Mouse (Mus musculus) neutrophil, adult 5-6 weeks (primary cell): ENCODE data around the gene Washc4. TPM values are rescaled to one million over a fixed set of nuclear protein-coding genes. Genes with fewer than 3 reads are reported as not detected.
A peak's percentile ranks its signal among the peaks of the same experiment; 100 is the strongest.
"Not testable (repeated sequence)": the region's sequence is repeated elsewhere in the genome, so short reads cannot be mapped to it uniquely, and the experiment has no call there.

Experiments
- ATAC-seq: fragments of 151-379, 151-347 bp; 2 replicates; pipeline ENCODE4 v1.8.0; 2017; ENCODE audit warnings: mild to moderate bottlenecking, moderate TSS enrichment; ENCODE audit not compliant: insufficient number of reproducible peaks, poor library complexity, low FRiP score, severe bottlenecking; ENCODE audit errors: extremely low read depth
- total RNA-seq: library from RNA; stranded (forward); fragments of 200-1000 nt; gene quantifications from 2 replicates; pipeline ENCODE4 v1.2.3, GENCODE M21; 2017

Washc4 gene
- 97.6 and 98.9 TPM in 2 replicates for total RNA-seq

- peak; percentile 95 for ATAC-seq
Measured at GRCm38 (mm10) chr10:83543439-83544102, at the start of gene Washc4. Gene Washc4, plus strand, starts transcription at chr10:83543752.

GRCm38 (mm10) chr10:83497321-83497720, 46.2 kb upstream of the Washc4 start:
- no peak for ATAC-seq

- ATAC-seq, result peak; percentile 56
Measured at GRCm38 (mm10) chr10:83508962-83509660, 34.4 kb upstream of the Washc4 start.

DNA sequence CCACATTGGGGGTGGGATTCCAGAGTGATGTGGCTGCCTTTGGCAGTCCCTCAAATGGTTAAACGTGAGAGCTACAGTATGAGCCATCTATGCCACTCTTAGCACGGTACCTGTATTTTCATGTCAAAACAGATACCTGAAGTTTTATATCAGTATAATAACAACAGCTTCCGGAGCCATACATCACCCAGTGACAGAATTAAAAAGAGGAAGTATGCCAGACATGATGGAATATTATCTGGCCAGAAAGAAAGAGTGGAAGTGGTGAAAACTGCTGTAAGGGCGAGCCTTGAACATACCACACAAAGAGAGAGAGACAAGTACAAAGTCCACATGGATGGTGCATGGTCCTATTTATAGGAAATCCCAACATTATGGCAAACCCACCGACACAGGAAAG, 32.2 kb upstream of the Washc4 start:
- ATAC-seq, result no peak

GRCm38 (mm10) chr10:83513736-83514135, 29.8 kb upstream of the Washc4 start:
- ATAC-seq, result no peak

- no peak for ATAC-seq
Measured at GRCm38 (mm10) chr10:83520990-83521389, 22.6 kb upstream of the Washc4 start.

DNA sequence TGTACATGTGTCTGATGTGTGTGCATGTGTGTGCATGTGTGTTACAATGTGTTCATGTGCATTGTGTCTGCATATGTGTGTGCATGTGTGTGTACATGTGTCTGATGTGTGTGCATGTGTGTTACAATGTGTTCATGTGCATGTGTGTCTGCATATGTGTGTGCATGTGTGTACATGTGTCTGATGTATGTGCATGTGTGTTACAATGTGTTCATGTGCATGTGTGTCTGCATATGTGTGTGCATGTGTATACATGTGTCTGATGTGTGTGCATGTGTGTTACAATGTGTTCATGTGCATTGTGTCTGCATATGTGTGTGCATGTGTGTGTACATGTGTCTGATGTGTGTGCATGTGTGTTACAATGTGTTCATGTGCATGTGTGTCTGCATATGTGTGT, 19.3 kb upstream of the Washc4 start:
- not testable (repeated sequence) for ATAC-seq

DNA sequence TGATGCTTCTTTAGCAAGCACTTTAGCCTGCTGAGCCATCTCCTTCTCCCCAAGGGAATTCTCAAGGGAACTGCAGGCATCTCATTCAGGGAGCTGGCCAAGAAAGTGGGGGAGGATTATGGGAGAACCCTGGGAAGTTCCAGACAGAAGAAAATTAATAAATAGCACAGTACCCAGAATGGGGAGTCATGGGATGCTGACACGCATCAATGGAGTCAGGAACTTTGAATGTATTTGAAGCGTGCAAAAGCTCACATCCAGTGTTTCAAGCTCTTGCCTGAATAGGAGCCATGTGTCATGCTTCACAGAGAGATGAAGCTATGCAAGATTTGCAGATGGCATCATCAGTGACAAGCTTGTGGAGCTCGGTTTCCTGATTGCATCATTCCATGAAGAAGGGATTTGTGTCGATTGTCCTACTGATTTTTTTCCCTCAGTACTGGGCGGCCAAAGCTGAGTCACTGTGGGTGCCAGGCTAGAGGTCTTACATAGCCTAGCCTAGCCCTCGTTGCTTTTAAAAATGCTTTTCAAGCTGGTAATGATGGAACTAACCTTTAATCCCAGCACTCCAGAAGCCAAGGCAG, 13.1 kb upstream of the Washc4 start:
- no peak for ATAC-seq

GRCm38 (mm10) chr10:83533258-83533909, 10.2 kb upstream of the Washc4 start:
- no peak for ATAC-seq

GRCm38 (mm10) chr10:83533910-83534283, 9.7 kb upstream of the Washc4 start, which contains the start of gene Aldh1l2:
Gene Aldh1l2, minus strand, starts transcription at chr10:83534140.
- ATAC-seq, result peak; percentile 67

DNA sequence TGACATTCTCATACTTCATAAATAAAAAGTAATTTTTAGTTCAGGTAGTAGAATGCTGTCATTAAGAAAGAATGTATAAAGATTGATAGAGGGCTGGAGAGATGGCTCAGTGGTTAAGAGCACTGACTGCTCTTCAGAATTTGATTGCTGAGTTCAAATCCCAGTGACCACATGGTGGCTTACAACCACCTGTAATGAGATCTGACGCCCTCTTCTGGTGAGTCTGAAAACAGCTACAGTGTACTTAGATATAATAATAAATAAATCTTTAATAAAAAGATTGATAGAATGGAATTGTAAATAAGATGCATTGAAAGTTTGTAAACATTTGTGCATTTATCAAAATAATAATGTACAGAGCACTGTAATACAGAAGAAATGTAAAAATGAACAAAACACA, 7.1 kb upstream of the Washc4 start:
- no peak for ATAC-seq

DNA sequence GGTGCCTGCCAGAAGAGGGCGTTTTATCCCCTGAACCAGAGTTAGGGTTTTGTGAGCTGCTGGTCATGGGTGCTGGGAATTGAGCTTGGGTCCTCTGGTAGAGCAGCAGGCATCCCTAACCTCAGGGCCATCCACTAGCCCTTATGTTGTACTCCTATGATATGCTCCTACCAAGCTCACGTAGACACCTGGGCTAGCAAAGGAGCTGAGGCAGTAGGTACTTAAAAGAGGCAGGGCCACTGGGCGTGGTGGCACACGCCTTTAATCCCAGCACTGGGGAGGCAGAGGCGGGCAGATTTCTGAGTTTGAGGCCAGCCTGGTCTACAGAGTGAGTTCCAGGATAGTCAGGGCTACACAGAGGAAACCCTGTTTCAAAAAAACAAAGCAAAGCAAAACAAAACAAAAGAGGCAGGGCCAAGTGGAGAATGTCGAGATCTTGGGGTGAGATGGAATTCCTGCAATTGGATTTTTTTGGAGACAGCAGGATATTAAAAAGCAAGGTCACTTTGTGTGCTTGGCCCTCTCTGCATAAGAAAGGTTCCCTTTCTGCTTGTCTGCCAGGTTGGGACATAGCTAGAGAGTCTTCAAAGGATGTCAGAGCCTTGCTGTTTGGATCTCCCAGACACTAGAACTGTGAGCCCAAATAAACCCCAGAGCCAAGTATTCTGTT, 4.1 kb upstream of the Washc4 start:
- no peak for ATAC-seq

GRCm38 (mm10) chr10:83540092-83540491, 3.5 kb upstream of the Washc4 start:
- no peak for ATAC-seq

DNA sequence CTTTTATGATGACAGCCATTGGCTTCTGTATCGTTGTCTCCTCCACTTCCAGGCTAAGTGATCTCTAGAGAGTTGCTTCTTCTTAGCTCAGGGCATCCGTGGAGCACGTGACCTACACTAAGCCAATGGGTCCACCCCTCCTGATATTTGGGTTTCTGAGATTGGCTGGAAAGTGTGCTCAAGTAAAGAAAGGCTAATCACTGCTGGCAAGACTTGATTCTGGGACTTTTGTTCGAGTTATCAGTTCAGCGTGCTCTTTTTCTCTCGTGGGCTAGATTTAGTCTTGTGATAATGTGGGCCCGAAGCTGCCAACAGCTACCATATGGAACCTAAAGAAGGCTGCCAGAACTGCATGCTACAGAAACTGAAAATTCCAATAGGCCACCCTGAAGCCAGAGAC, 1.3 kb upstream of the Washc4 start:
- no peak for ATAC-seq

- ATAC-seq, result peak; percentile 34; the same call in 1 of the 2 replicates
Measured at GRCm38 (mm10) chr10:83544103-83544479, 539 bp downstream of the Washc4 start.

- ATAC-seq, result no peak
Measured at GRCm38 (mm10) chr10:83545341-83545740, 1.8 kb downstream of the Washc4 start.

DNA sequence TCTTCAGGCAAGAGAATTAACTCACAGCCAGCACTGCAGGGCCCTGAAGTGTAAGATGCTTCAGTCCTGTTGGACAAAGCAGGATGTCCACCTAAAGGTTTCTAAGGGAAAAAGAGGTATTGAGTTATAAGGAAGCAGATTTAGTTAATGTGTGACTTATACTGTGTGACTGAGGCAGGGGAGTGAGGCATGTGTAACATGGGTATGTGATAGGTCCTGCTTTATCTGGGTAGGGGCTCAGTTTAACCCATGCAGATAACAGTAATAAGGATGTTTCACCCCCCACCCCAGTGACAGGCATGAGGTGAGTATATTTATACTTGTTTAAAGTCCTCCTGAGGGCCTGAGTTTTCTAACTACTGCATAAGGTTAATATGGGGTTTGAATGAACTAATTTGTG, 19.5 kb downstream of the Washc4 start:
- 0 out of 2 replicates have a peak, but pooled peaks have one; percentile 9 for ATAC-seq

DNA sequence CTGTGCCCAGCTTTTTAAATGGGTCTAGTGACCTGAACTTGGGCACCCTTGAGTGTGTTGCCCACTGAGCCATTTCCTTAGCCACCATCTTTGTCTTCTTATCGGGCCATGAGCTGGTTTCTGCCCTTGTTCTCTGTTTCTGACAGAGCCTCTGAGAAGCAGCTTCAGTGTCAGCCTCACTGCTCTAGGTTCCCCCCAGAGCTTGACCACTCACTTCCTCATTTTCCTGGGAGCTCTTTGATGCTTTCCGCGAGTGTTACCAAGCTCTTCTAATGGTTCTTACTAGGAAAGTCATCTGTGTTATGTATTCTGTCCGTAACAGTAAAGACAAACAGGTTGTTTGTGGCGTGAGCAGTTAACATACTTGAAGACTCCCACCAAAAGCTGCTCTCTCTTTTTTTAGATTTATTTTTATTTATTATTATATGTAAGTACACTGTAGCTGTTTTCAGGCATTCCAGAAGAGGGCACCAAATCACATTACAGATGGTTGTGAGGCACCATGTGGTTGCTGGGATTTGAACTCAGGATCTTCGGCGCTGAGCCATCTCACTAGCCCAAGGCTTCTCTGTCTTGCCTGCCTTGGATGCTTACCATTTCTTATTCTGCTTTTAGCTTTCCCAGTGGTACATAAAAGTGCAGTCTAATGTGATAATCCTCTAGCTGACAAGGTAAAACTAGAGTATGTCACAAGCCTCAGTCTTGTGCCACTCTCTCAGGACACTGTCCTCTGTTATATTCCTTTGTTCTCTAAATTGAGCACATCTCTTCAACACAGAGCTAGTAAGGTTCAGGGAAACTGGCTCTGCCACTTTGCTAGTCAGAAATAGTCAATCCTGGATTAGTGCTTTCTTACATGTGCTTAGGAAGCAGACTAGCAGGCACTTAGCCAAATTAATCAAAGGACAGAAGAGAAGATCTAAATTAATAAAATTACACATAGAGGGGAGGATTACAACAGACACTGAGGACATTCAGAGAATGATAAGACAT, 22.2 kb downstream of the Washc4 start:
- ATAC-seq, result no peak
